Mouse (Mus musculus) limb, embryonic 14.5 days (tissue): Measurements from ENCODE around the gene Trem3. TPM values are rescaled to one million over a fixed set of nuclear protein-coding genes. Genes with fewer than 3 reads are reported as not detected.

Source experiments
- ATAC-seq: fragments of 200-750 bp; cut with Nextera tagmentation; 2 replicates; pipeline ENCODE4 v1.8.0; 2017; ENCODE audit warnings: low read depth, moderate number of reproducible peaks, moderate TSS enrichment; ENCODE audit not compliant: low FRiP score
- DNase-seq: peaks from one replicate; pipeline ENCODE4 v3.0.0-alpha.2; 2015; ENCODE audit warnings: low spot score
- H3K27ac ChIP-seq: fragments of 300-500 bp; sonication (generic); replicated peaks from 2 replicates; pipeline ENCODE4 v1.5.1; 2014; ENCODE audit warnings: low read depth, mild to moderate bottlenecking, low read length, moderate library complexity, mixed read lengths
- H3K27me3 ChIP-seq: fragments of 300-500 bp; sonication (generic); 2 replicates; pipeline ENCODE4 v1.6.1; 2014; ENCODE audit warnings: low read length, mixed read lengths; ENCODE audit not compliant: control insufficient read depth, insufficient read depth
- H3K36me3 ChIP-seq: fragments of 300-500 bp; sonication (generic); 2 replicates; pipeline ENCODE4 v1.6.1; 2014; ENCODE audit warnings: mild to moderate bottlenecking, low read length, moderate library complexity, mixed read lengths; ENCODE audit not compliant: control insufficient read depth, insufficient read depth
- H3K4me1 ChIP-seq: fragments of 300-500 bp; sonication (generic); 2 replicates; pipeline ENCODE4 v1.6.1; 2014; ENCODE audit warnings: antibody characterized with exemption, low read length, mixed read lengths; ENCODE audit not compliant: control insufficient read depth, insufficient read depth
- H3K4me2 ChIP-seq: fragments of 300-500 bp; sonication (generic); replicated peaks from 2 replicates; pipeline ENCODE4 v1.6.1; 2014; ENCODE audit warnings: low read depth, mild to moderate bottlenecking, low read length, moderate library complexity; ENCODE audit not compliant: severe bottlenecking
- H3K4me3 ChIP-seq: fragments of 300-500 bp; sonication (generic); replicated peaks from 2 replicates; pipeline ENCODE4 v1.5.1; 2014; ENCODE audit warnings: low read length
- H3K9ac ChIP-seq: fragments of 300-500 bp; sonication (generic); 2 replicates; pipeline ENCODE4 v1.6.1; 2014; ENCODE audit warnings: mild to moderate bottlenecking, low read depth, low read length, moderate library complexity; ENCODE audit not compliant: severe bottlenecking
- H3K9me3 ChIP-seq: fragments of 300-500 bp; sonication (generic); 2 replicates; pipeline ENCODE4 v1.6.1; 2016; ENCODE audit warnings: low read length; ENCODE audit not compliant: control insufficient read depth
- POLR2A ChIP-seq: fragments of 200-500 bp; IDR thresholded peaks from 2 replicates; pipeline ENCODE4 v1.8.0; 2012; ENCODE audit warnings: inconsistent platforms, mild to moderate bottlenecking, moderate library complexity, borderline replicate concordance; ENCODE audit not compliant: insufficient read depth, insufficient read length; ENCODE audit errors: extremely low read depth
- WGBS: fragments of 180-500 bp; shearing (Covaris S2); extraction: QIAGEN DNeasy Blood & Tissue Kit; methylation state at CpG from one replicate; pipeline ENCODE4 v1.1.7; 2014; 5-methylcytosine and 5-hydroxymethylcytosine counted together
- polyA plus RNA-seq, 2 experiments: library from polyadenylated mRNA; depleted of rRNA in 1 of 2; stranded (reverse) in 1 of 2; unstranded in 1 of 2; fragments of >200 nt; fragmentation: Nextera tagmentation in 1 of 2; extraction: Ambion mirVana in 1 of 2; gene quantifications; 2 replicates each; pipeline versions ENCODE4 v1.2.1 to v1.2.3; 2012 to 2014

The Trem3 gene
- polyA plus RNA-seq, 2 experiments = not detected

GRCm38 (mm10) chr17:48249039-48249438, 1.5 kb downstream of the Trem3 start:
- no peak overlapping the region for H3K4me2 ChIP-seq
- no peak overlapping the region for H3K4me3 ChIP-seq
- no peaks in the 10 kb centered on the region for H3K36me3 ChIP-seq
- DNase-seq (no peak), ATAC-seq (no peak)
- no peak overlapping the region for H3K27ac ChIP-seq
- TF ChIP-seq POLR2A = no peak
- H3K27me3 ChIP-seq = no peaks in the 10 kb centered on the region
- H3K9ac ChIP-seq = no peak overlapping the region
- no peaks in the 10 kb centered on the region; the same call in 1 of the 2 replicates for H3K9me3 ChIP-seq
- no peaks in the 10 kb centered on the region for H3K4me1 ChIP-seq

GRCm38 (mm10) chr17:48249501-48249900, 1.9 kb downstream of the Trem3 start:
- H3K4me1 ChIP-seq = no peaks in the 10 kb centered on the region
- no peak overlapping the region for H3K4me2 ChIP-seq
- H3K4me3 ChIP-seq = no peak overlapping the region
- TF ChIP-seq POLR2A = no peak
- no peaks in the 10 kb centered on the region for H3K27me3 ChIP-seq
- no peak overlapping the region for H3K27ac ChIP-seq
- H3K9me3 ChIP-seq = no peaks in the 10 kb centered on the region; the same call in 1 of the 2 replicates
- no peaks in the 10 kb centered on the region for H3K36me3 ChIP-seq
- ATAC-seq (no peak), DNase-seq (no peak)
- no peak overlapping the region for H3K9ac ChIP-seq
- 76% methylated on average over 11 of the region's 11 CpGs for WGBS

DNA sequence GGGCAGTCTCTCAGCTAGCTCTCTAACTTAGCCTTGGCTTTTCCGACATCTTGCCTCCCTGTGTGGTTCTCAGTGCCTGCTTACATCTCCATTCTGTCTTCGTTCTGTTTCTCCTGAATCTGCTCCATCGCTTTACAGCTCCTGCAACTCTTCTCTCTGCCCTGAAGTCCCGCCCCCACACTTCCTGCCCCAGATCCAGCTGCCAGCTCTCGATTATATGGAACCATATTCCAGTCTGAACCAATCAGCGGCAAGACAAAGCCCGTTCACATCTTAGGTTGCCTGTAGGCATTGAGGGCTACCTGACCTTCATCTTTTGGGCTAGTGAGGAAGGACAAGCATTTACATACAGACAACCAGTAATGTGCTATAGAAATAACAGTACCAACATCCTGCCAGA, 3.1 kb downstream of the Trem3 start:
- no peaks in the 10 kb centered on the region; the same call in 1 of the 2 replicates for H3K9me3 ChIP-seq
- H3K4me1 ChIP-seq = no peaks in the 10 kb centered on the region
- H3K9ac ChIP-seq = no peak overlapping the region
- no peaks in the 10 kb centered on the region for H3K36me3 ChIP-seq
- H3K4me3 ChIP-seq = no peak overlapping the region
- H3K27ac ChIP-seq = no peak overlapping the region
- no peak for TF ChIP-seq POLR2A
- no peak for ATAC-seq
- WGBS = 85% methylated on average over 7 of the region's 7 CpGs
- DNase-seq = no peak
- no peak overlapping the region for H3K4me2 ChIP-seq
- no peaks in the 10 kb centered on the region for H3K27me3 ChIP-seq

DNA sequence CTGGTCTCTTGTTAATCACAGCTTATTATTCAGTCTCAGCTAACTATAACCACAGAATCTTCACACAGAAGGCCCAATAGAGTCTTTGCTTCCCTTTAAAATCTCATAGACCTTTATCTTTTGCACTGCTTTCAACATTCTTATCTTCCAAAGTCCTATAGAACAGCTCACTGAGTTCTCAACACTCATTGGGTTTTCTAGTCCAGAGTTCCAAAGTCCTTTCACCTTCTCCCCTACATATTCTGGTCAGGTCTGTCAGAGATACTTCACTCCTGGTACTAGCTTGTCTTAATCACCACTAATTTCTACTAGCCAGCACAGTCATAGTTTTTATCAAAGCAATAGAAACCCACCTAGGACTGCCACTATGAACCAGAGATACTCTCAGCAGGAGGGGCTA, 9.0 kb downstream of the Trem3 start:
- H3K27ac ChIP-seq = no peak overlapping the region
- no peaks in the 10 kb centered on the region for H3K4me1 ChIP-seq
- no peak for TF ChIP-seq POLR2A
- no peak overlapping the region for H3K4me2 ChIP-seq
- H3K4me3 ChIP-seq = no peak overlapping the region
- DNase-seq (no peak), ATAC-seq (no peak)
- no peaks in the 10 kb centered on the region for H3K27me3 ChIP-seq
- H3K9me3 ChIP-seq = peaks cover 10% of the 10 kb centered on the region; the same call in 1 of the 2 replicates
- H3K9ac ChIP-seq = no peak overlapping the region
- no peaks in the 10 kb centered on the region for H3K36me3 ChIP-seq

GRCm38 (mm10) chr17:48261868-48262267, 14.3 kb downstream of the Trem3 start:
- Histone ChIP-seq H3K27me3 (no peaks in the 10 kb centered on the region), H3K9ac (no peak overlapping the region), H3K9me3 (peaks cover 10% of the 10 kb centered on the region; the same call in 1 of the 2 replicates), H3K4me3 (no peak overlapping the region), H3K4me1 (no peaks in the 10 kb centered on the region), H3K36me3 (no peaks in the 10 kb centered on the region), H3K27ac (no peak overlapping the region), H3K4me2 (no peak overlapping the region)
- TF ChIP-seq POLR2A = no peak
- 71% methylated on average over 2 of the region's 2 CpGs for WGBS
- DNase-seq (no peak), ATAC-seq (no peak)
